Mouse (Mus musculus): ENCODE results near the gene Pih1d1. TPM values are rescaled to one million over a fixed set of nuclear protein-coding genes. Genes with fewer than 3 reads are reported as not detected.

Gene Pih1d1
- total RNA-seq (2023): 41.1 and 44.5 TPM in 2 replicates

GRCm38 (mm10) chr7:45154096-45154992 lies at the start of gene Pih1d1, which contains the start of gene Aldh16a1:
TSS of gene Pih1d1 (plus strand) at chr7:45154303.
TSS of gene Aldh16a1 (minus strand) at chr7:45154584.

DNA sequence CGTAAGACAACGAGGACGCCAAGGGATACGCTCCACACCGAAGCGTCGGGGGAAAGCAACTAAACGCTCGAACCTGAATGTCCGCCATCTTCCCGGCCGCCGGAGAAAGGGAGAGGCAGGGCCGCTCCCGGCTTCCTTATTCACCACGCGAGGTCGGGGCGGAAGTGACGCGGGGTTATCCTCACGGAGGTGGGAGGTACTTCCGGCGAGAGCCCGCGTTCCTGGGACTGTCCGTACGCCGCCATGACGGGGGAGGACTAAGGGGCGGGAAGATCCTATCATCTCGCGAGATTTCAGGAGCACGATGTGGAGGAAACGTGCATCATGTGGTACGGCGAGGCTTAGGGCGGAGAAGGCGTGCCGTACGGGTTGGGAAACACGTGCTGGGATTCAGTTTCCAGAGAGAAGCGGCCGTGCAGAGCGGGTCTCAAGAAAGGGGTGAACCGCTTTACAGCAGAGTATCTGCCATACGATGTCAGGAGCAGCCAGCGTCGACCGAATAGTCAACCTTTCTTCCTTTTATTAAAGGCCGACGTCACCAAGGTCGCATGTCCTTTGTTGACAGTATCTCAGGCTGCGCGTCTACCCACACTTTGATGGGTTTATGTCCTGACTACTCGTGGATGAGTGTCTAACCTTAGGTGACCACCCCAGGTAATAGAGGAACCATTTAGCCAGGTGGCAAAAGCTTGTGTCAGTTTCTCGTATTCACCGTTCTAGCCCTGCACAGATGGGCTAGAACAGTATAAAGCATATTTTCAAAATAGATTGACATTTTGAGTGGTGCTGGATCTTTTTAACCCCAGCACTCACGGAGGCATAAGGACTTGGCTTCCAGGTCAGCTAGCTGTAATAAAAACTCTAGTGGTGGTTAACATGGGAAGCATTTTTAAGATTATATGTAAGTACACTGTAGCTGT lies 29.6 kb upstream of the Pih1d1 start, which contains the start of gene Rps11:
TSS of gene Rps11 (minus strand) at position 216 of the 920 bp plus-strand sequence.

DNA sequence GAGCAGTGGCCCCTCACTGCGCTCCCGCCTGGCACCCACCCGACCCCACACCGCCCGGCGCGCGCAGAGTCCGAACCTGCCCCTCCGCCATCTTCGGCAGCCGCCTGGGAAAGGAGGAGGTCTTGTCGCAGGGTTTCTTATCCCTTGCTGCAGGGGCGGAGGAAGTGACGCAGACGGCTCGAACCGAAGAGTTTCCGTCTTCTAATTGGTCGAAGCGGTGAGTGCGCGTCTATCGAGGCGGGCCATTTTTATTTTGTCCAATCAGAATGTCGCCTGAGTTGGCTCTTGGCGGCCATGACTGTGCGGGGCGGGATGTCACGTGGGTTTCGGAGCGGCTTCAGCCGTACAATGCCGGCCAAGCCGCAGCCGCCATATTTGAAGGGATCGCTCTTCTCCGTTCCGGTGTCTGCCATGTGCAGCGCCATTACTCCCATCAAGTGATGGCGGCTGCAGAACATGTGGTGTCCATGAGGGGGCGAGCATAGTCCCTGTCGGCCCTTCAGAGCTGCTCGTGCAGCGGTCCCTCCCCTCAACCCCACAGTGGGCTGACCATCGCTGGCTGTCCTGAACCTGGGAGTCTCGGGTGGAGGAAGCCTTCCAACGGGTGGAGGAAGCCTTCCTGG lies 25.4 kb upstream of the Pih1d1 start, which contains the start of gene Rpl13a:
TSS of gene Rpl13a (minus strand) at position 138 of the 623 bp plus-strand sequence.

GRCm38 (mm10) chr7:45135993-45136567 lies 18.0 kb upstream of the Pih1d1 start, which contains the start of the genes Gm45713 and Flt3l:
TSS of gene Gm45713 (minus strand) at chr7:45136231.
TSS of gene Flt3l (minus strand) at chr7:45136432.

DNA sequence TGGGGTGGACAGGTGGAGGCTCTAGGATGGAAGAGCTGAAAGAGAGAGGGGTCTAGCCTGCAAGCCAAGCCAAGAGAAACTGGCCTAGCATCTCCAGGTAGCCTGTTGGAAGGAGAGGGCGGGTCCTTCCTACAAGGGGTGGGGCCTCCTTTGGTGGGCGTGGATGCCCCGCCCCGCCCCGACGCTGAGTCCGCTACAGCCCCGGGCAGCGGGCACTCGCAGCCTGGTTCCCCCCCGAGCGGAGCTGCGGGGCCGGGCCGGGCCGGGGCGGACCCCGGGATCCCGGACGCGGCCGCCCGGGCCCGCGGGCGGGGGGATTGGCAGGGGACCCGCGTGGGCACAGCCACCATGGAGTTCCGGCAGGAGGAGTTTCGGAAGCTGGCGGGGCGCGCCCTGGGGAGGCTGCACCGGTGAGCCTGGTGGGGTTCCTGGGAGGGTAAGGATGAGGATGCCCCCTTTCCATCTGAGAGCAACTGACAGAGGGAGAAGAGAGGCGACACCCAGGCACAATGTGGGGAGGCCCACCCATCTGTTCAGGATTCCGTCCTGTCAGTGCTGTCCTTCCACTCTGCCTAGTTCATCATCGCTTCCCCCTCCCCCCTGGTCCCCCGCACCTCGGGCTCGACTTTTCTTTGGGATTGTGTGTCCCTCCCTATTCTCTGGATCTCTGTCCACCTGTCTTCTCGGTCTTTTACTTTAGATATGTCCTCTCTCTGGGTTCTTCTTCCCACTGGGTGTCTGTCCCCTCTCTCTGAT lies 9.8 kb downstream of the Pih1d1 start, which contains the start of gene Slc17a7:
TSS of gene Slc17a7 (plus strand) at position 215 of the 756 bp plus-strand sequence.

GRCm38 (mm10) chr7:45179469-45179868 lies 25.4 kb downstream of the Pih1d1 start, which contains the start of gene Gfy:
TSS of gene Gfy (minus strand) at chr7:45179569.

DNA sequence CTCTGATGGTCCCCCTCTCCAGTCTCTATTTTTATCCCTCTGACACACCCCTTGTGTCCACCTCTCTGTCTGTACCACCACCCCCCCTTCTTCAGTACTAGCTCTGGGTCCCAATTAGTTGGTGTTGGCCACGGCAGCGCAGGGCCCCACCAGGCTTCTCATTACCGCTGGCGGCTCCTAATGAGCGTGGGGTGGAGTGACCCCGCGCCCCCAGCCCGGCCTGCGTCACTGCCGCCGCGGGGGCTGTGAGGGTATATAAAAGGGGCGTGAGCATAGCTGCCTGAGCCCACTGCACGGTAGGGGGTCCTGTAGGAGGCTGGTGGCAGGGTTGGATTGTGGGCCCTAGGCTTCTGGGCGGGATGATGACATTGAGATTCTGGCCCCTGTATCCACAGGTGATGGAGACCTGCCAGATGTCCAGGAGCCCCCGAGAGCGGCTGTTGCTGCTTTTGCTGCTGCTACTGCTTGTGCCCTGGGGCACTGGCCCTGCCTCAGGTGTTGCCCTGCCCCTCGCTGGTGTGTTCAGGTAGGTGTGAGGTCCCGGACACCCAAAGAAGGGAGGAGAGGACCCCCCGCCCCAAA lies 26.9 kb downstream of the Pih1d1 start, which contains the start of gene Pth2:
TSS of gene Pth2 (plus strand) at position 100 of the 582 bp plus-strand sequence.

GRCm38 (mm10) chr7:45204380-45205143 lies 50.5 kb downstream of the Pih1d1 start, which contains the start of gene Ccdc155:
TSS of gene Ccdc155 (minus strand) at chr7:45204892.

Other genes with a start within 250 kb of the Pih1d1 start
- 64.6 and 68.6 TPM in 2 replicates for gene Ap2a1, start 224.8 kb upstream of the Pih1d1 start, total RNA-seq (2023)
- not detected in 2 replicates for gene Tsks, start 211.1 kb upstream of the Pih1d1 start, total RNA-seq (2023)
- gene Cpt1c, start 179.5 kb upstream of the Pih1d1 start, total RNA-seq (2023): 0.23 and 1.3 TPM in 2 replicates
- 48.5 and 57.0 TPM in 2 replicates for gene Prmt1, start 167.7 kb upstream of the Pih1d1 start, total RNA-seq (2023)
- 44.5 and 55.1 TPM in 2 replicates for gene Irf3, start 156.7 kb upstream of the Pih1d1 start, total RNA-seq (2023)
- 7.3 and 7.9 TPM in 2 replicates for gene Bcl2l12, start 155.6 kb upstream of the Pih1d1 start, total RNA-seq (2023)
- 59.4 and 75.8 TPM in 2 replicates for gene Scaf1, start 137.9 kb upstream of the Pih1d1 start, total RNA-seq (2023)
- 7.6 and 7.8 TPM in 2 replicates for gene Rras, start 136.3 kb upstream of the Pih1d1 start, total RNA-seq (2023)
- gene Prr12, start 101.4 kb upstream of the Pih1d1 start, total RNA-seq (2023): 15.9 and 19.2 TPM in 2 replicates
- gene Nosip, start 91.9 kb upstream of the Pih1d1 start, total RNA-seq (2023): 32.5 and 35.9 TPM in 2 replicates
- gene Prrg2, start 91.6 kb upstream of the Pih1d1 start, total RNA-seq (2023): 15.3 and 20.8 TPM in 2 replicates
- gene Rcn3, start 62.1 kb upstream of the Pih1d1 start, total RNA-seq (2023): 2.6 and 3.0 TPM in 2 replicates
- 11.5 and 11.6 TPM in 2 replicates for gene Fcgrt, start 50.5 kb upstream of the Pih1d1 start, total RNA-seq (2023)
- gene Rps11, start 29.9 kb upstream of the Pih1d1 start, total RNA-seq (2023): 561 and 713 TPM in 2 replicates
- gene Rpl13a, start 25.5 kb upstream of the Pih1d1 start, total RNA-seq (2023): 790 and 900 TPM in 2 replicates
- gene Gm45713, start 18.1 kb upstream of the Pih1d1 start, total RNA-seq (2023): not detected in 2 replicates
- 22.0 and 23.2 TPM in 2 replicates for gene Flt3l, start 17.9 kb upstream of the Pih1d1 start, total RNA-seq (2023)
- gene Aldh16a1, start 281 bp downstream of the Pih1d1 start, total RNA-seq (2023): 77.5 and 91.9 TPM in 2 replicates
- 0.23 TPM in 1 of 2 replicates, not detected in the other for gene Slc17a7, start 9.6 kb downstream of the Pih1d1 start, total RNA-seq (2023)
- not detected in 2 replicates for gene Gfy, start 25.3 kb downstream of the Pih1d1 start, total RNA-seq (2023)
- gene Pth2, start 26.7 kb downstream of the Pih1d1 start, total RNA-seq (2023): not detected in 2 replicates
- gene Ccdc155, start 50.6 kb downstream of the Pih1d1 start, total RNA-seq (2023): not detected in 2 replicates
- not detected in 2 replicates for gene Dkkl1, start 57.8 kb downstream of the Pih1d1 start, total RNA-seq (2023)
- not detected in 2 replicates for gene Tead2, start 61.5 kb downstream of the Pih1d1 start, total RNA-seq (2023)
- 347 and 367 TPM in 2 replicates for gene Cd37, start 84.8 kb downstream of the Pih1d1 start, total RNA-seq (2023)
- 1.2 and 1.3 TPM in 2 replicates for gene Slc6a16, start 86.8 kb downstream of the Pih1d1 start, total RNA-seq (2023)
- not detected in 2 replicates for gene Slc6a21, start 123.2 kb downstream of the Pih1d1 start, total RNA-seq (2023)
- 3.6 and 5.2 TPM in 2 replicates for gene Trpm4, start 179.5 kb downstream of the Pih1d1 start, total RNA-seq (2023)
- gene Hrc, start 181.0 kb downstream of the Pih1d1 start, total RNA-seq (2023): not detected in 2 replicates
- 0.09 TPM in 1 of 2 replicates, not detected in the other for gene Ppfia3, start 212.7 kb downstream of the Pih1d1 start, total RNA-seq (2023)
- gene Lin7b, start 216.3 kb downstream of the Pih1d1 start, total RNA-seq (2023): 2.5 TPM in 1 of 2 replicates, not detected in the other
- 255 and 367 TPM in 2 replicates for gene Snrnp70, start 241.4 kb downstream of the Pih1d1 start, total RNA-seq (2023)

Data from neutrophil, adult 65 days (primary cell).